Mouse (Mus musculus): Measurements from ENCODE around the gene Rasd2. TPM values are rescaled to one million over a fixed set of nuclear protein-coding genes. Genes with fewer than 3 reads are reported as not detected.

Rasd2 gene
- total RNA-seq, 2 experiments from 2014 or later = 33.5 to 46.8 TPM

DNA sequence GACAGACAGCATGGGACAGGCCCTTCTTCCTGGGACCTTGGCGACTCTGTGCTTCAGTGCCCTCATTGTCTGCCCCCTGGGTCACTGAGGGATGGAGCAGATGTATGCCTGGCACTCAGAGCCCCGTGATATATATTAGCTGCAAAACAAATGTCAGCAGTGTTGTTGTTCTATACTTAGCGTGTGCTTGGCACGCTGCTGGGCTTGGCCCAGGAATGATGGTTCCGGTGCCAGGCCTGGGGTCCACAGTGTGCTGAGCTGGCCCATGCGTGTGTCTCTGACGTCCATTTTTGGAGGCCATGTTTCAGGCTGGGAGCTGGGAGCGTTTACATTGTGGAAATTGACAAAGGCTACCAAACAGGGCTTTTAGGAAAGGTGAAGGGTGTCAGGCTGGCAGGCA, 3.1 kb downstream of the Rasd2 start:
- intact Hi-C loops (cut with DNase I) = no loop called here

DNA sequence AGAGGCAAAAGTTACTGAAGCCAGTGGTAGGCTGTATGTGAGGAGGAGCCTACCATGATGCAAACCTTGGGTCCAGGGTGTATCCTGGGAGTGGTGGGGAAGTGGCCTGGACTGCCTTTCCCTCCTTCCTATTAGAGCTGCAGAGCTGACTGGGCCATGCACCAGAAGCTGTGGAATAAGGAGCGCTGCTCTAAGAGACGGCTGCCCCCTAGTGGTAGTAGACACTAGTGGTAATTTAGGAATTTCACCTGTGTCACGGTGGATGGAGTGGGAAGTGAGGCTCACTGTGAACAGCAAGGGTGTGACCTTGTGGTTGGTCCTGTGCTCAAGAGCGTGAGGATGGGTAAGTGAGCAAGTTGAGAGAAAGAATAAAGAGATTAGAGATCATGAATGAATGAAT, 4.2 kb downstream of the Rasd2 start:
- DNase-seq (ENCODE audit: extremely low spot score in 1 of 2, low spot score in 2 of 2) = peak; percentile 57 to 77
- intact Hi-C loops (cut with DNase I) = loop anchor here (2.0 kb wide), 2 partner anchors 85 to 145 kb away; no protein-coding TSS in a partner anchor

More for the DNA sequence above, 3.1 kb downstream of the Rasd2 start:
- no peak for DNase-seq (ENCODE audit: extremely low spot score in 1 of 2, low spot score in 2 of 2)

DNA sequence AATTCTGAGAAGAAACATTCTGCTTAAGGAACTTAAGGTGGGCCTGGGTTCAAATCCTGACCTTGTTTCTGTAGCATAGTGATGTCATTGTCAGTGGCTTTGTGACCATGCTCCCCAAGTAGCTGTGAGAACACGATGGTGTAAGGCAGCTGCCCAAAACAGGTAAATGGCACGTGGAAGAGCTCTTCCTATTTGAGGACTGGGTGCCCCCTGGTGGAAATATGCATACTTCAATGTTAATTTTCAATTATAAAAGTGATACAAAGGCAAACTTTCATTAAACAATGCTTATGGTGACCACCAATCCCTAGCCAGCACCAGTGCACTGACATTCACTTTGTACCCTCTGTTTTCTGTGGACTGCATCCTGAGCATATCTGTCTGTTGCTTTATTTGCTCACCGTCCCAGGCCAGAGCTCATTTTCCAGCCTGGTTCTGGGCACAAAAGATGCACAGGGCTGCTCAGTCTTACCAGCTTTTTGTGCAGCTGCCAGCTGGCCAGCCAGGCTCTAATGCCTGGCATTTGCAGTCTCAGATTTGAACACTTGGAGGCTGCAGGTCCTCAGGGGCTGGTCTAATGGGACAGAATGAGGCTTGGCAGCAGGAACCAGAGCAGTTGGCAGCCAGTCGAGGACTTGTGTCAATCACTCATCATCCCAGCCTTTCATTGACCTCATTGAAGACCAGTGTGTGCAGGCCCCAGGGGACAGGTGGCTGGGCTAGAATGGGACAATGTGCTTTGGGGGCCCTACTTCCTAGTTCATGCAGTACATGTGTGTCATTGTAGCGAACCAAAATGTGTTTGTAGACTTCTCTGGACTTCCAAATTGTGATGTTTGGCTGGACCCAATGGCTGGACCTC, 6.4 kb downstream of the Rasd2 start:
- intact Hi-C loops (cut with DNase I) = loop anchor here (2.0 kb wide), 2 partner anchors 87 to 147 kb away; no protein-coding TSS in a partner anchor
- DNase-seq (ENCODE audit: extremely low spot score in 1 of 2, low spot score in 2 of 2) = no peak

DNA sequence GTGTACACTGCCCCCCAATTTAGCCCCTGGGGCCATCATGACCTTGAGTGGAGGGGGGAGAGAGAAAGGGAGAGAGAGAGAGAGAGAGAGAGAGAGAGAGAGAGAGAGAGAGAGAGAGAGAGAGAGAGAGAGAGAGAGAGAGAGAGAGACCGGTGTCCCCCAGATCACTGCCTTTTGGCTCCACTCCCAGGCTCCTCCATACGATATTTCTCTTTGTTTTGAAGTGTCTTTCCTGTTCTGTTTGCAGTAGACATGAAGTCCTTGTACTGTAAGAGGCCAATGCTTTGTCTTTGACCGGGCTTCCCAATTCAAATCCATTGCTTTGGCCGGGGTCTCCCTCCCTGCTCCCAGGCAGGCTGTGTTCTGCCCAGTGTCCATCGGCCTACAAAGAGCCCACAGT, 8.9 kb downstream of the Rasd2 start:
- DNase-seq (ENCODE audit: extremely low spot score in 1 of 2, low spot score in 2 of 2) = no peak
- intact Hi-C loops (cut with DNase I) = no loop called here

DNA sequence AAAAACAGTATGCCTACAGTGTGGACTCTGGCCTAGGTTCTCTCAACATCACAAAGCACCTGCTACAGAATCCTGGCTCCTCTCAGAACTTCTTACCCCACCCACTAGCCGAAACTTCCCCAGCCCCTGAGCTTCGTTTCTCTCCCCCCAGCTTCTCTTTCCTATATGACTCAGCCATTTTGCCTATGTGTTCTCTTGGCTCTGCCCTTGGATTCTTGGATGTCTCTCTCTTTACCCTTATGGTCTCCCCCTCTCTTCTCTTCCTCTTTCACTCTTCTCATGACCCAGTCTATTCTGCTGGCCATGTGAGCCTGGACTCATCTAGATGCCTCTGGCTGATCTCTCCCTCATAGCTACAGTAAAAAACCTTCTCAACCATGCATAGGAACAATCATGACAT, 13.0 kb downstream of the Rasd2 start:
- DNase-seq (ENCODE audit: extremely low spot score in 1 of 2, low spot score in 2 of 2) = no peak
- intact Hi-C loops (cut with DNase I) = no loop called here

DNA sequence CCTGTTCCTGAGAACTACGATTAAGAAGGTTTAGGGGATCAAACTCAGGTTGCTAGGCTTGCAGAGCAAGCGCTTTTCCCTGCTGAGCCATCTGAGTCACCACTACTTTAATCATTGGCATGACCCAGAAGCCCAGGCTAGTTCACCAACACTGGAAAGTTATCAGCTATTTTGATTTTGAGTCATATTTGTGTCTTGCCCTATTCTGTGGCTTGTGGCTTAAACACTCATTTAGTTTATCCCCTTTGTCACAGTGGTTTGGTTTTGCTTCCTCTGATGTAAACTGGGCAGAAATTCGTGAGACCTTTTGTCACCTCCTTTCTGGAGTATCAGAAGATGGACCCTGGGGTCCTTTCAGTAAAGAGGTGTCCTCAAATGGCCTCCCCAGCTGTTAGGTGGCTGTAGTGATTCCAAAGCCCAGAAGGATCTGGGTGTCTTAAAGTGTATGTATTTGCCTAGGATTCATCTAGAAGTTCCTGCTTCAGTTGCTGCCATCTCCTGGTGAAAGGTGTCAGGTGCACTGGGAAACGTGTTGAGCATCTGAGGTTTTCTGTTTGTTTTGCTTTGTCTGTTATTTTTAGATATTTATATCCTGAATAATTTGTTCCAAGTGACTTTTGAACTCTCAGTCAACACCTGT, 20.3 kb downstream of the Rasd2 start:
- DNase-seq (ENCODE audit: extremely low spot score in 1 of 2, low spot score in 2 of 2) = peak; percentile 28 to 44
- intact Hi-C loops (cut with DNase I) = loop anchor here (5.0 kb wide), 1 partner anchor 162 kb away; no protein-coding TSS in a partner anchor

DNA sequence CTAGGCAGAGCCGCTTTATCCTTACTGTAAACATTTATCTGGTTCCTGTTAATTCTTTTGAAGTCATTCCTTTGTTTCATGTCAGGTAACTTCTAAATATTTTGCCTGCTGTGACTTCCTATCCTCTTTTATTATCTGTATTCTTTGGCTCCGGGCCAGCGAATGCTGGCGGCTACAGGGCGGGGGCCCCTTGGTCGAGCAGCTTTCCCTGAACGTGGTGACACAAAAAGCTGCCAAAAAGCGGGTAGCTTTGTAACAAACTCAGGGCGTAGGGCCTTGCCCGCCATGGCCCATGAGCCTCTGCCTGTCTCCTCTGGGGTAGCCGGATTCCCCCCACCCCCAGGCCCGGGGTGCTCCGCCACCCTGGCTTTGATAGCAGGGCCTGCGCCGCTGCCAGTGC, 33.6 kb downstream of the Rasd2 start:
- intact Hi-C loops (cut with DNase I) = no loop called here
- DNase-seq (ENCODE audit: extremely low spot score in 1 of 2, low spot score in 2 of 2) = peak in 1 of 2 experiments; percentile 29

DNA sequence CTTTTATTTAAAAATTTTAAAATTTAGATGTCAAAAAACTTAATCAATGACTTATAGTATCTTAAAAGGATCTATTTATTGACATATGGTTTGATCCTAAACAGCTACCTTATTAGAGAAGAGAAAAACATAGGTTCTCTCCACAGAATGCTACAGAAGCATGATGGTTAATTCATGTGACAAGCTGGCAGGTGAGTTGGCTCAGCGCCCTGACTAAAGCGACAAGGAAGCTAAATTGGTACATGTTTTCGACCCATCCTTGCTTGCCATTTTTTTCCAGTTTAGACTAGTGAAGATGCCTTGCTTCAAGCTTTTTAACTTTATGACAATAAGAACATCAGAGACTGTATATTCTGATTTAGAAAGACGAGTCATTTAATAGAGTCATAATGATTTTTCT, 35.4 kb downstream of the Rasd2 start:
- intact Hi-C loops (cut with DNase I) = no loop called here

DNA sequence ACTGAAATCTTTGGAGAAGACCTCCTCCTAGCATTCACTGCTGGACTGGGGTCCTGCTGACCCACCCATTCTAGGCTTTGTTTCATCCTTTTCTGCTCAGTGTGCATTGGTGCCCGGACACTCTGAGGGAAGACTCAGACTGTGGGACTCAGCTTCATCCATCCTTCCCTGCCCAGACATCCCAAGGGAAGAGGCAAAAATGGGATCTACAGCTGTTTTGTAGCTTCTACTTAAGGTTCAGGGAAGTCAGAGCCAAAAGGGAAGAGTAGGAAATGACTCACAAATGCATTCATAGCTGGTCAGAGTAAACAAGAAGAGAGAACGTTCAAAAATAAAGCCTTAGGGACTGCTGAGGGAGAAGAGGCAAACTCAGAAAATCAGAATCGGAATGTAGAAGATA, 40.3 kb downstream of the Rasd2 start:
- no peak for DNase-seq (ENCODE audit: extremely low spot score in 1 of 2, low spot score in 2 of 2)
- intact Hi-C loops (cut with DNase I) = no loop called here

More for the DNA sequence above, 35.4 kb downstream of the Rasd2 start:
- DNase-seq (ENCODE audit: extremely low spot score in 1 of 2, low spot score in 2 of 2) = no peak

DNA sequence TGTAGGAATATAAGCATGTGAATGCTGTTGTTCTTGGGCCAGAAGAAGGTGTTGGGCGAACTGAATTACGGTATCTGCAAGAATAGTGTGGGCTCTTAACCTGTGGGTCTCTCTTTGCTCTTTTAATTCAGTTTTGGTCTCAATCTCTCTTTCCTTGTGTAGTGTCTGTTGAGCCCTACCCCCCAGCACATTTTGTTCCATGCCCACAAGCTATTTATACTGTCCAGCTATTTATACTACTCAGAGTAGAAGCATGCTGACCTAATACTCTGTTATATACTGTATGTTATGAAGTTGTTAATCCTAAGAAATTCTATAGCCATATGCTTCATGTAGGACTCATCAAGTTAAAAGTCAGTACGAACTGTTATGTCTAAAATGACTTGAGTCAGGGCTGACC, 41.9 kb downstream of the Rasd2 start:
- intact Hi-C loops (cut with DNase I) = no loop called here
- no peak for DNase-seq (ENCODE audit: extremely low spot score in 1 of 2, low spot score in 2 of 2)

DNA sequence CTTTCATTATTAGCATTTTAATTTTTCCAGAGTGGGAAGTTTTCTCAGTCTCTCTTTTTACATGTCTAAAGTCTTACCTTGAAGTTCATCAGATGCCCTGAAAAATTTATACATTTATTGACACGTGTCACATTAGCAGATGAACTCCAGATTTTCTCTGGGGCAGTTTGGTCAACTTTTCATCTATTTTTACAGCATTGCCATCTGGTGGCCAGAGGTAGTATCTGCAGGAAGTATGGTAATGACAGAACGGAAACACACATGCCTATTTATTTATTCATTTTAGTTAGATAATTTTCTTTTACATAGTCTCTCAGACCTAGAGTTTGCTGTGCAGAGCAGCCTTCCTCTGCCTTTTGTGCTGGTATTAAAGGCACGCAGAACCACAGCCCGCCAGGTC, 58.4 kb downstream of the Rasd2 start:
- peak in 1 of 2 experiments; percentile 4 for DNase-seq (ENCODE audit: extremely low spot score in 1 of 2, low spot score in 2 of 2)
- intact Hi-C loops (cut with DNase I) = loop anchor here (1.0 kb wide), 1 partner anchor 201 kb away; no protein-coding TSS in a partner anchor

Other genes starting within 250 kb of the Rasd2 start
- 10 to 100 TPM; 27.5 to 28.1 TPM for gene Hmgxb4, start 220.6 kb upstream of the Rasd2 start, total RNA-seq (2021)
- gene Tom1, start 180.2 kb upstream of the Rasd2 start, total RNA-seq (2021) = 10 to 100 TPM; 34.4 to 42.1 TPM
- 1 to 10 TPM; 4.6 to 4.7 TPM for gene Hmox1, start 120.3 kb upstream of the Rasd2 start, total RNA-seq (2021)
- gene Mcm5, start 104.4 kb upstream of the Rasd2 start, total RNA-seq (2021) = 10 to 100 TPM in 1 of 2 experiments, 1 to 10 TPM in 1; 9.3 to 10.4 TPM
- under 1 TPM in 1 of 2 experiments, not detected in 1; 0.69 TPM for gene Gm10358, start 192.6 kb downstream of the Rasd2 start, total RNA-seq (2021)
- under 1 TPM; 0.18 to 0.47 TPM for gene Iqcm, start 234.8 kb downstream of the Rasd2 start, total RNA-seq (2021)

Measured in left cerebral cortex, postnatal 10 days (tissue).